Mouse (Mus musculus) stomach, embryonic 14.5 days (tissue): ENCODE measurements around the gene Hist1h3d. TPM values are rescaled to one million over a fixed set of nuclear protein-coding genes. Genes with fewer than 3 reads are reported as not detected.
A peak's percentile ranks its signal among the peaks of the same experiment; 100 is the strongest.

Experiments used
- ATAC-seq: fragments of 200-750 bp; cut with Nextera tagmentation; 2 replicates; pipeline ENCODE4 v1.8.0; 2017; ENCODE audit warnings: low read depth, moderate TSS enrichment; ENCODE audit not compliant: insufficient number of reproducible peaks, insufficient read depth, low FRiP score
- H3K27ac ChIP-seq: fragments of 300-500 bp; sonication (generic); 2 replicates; pipeline ENCODE4 v1.5.1; 2014; ENCODE audit warnings: mild to moderate bottlenecking, low read length, moderate library complexity, mixed read lengths
- H3K27me3 ChIP-seq: fragments of 300-500 bp; sonication (generic); 2 replicates; pipeline ENCODE4 v1.6.1; 2014; ENCODE audit warnings: low read length, control low read depth, mixed read lengths; ENCODE audit not compliant: control insufficient read depth, insufficient read depth
- H3K36me3 ChIP-seq: fragments of 300-500 bp; sonication (generic); 2 replicates; pipeline ENCODE4 v1.6.1; 2014; ENCODE audit warnings: mild to moderate bottlenecking, control low read depth, low read length, moderate library complexity, mixed read lengths; ENCODE audit not compliant: control insufficient read depth, insufficient read depth
- H3K4me1 ChIP-seq: fragments of 300-500 bp; sonication (generic); 2 replicates; pipeline ENCODE4 v1.6.1; 2014; ENCODE audit warnings: low read length, control low read depth, mixed read lengths; ENCODE audit not compliant: control insufficient read depth, insufficient read depth
- H3K4me2 ChIP-seq: fragments of 300-500 bp; sonication (generic); replicated peaks from 2 replicates; pipeline ENCODE4 v1.6.1; 2014; ENCODE audit warnings: low read depth, low read length, control low read depth
- H3K4me3 ChIP-seq: fragments of 300-500 bp; sonication (generic); 2 replicates; pipeline ENCODE4 v1.5.1; 2014; ENCODE audit warnings: low read depth, low read length, control low read depth
- H3K9ac ChIP-seq: fragments of 300-500 bp; sonication (generic); replicated peaks from 2 replicates; pipeline ENCODE4 v1.6.1; 2014; ENCODE audit warnings: low read depth, mild to moderate bottlenecking, control low read depth, low read length, moderate library complexity, mixed read lengths
- H3K9me3 ChIP-seq: fragments of 300-500 bp; sonication (generic); 2 replicates; pipeline ENCODE4 v1.6.1; 2016; ENCODE audit warnings: low read depth, low read length, control low read depth; ENCODE audit not compliant: control insufficient read depth
- WGBS: fragments of 180-500 bp; shearing (Covaris S2); extraction: QIAGEN DNeasy Blood & Tissue Kit; methylation state at CpG from one replicate; pipeline ENCODE4 v1.1.7; 2014; 5-methylcytosine and 5-hydroxymethylcytosine counted together
- polyA plus RNA-seq: library from polyadenylated mRNA; unstranded; fragments of >200 nt; fragmentation: Nextera tagmentation; extraction: Ambion mirVana; gene quantifications from 2 replicates; pipeline ENCODE4 v1.2.1, GENCODE M21; 2014

Gene Hist1h3d
- polyA plus RNA-seq, 1 experiment from 2014 or later: 16.2 TPM

- ATAC-seq: no peak
- no peaks in the 10 kb centered on the region for H3K36me3 ChIP-seq
- no peaks in the 10 kb centered on the region for H3K9me3 ChIP-seq
- no peaks in the 10 kb centered on the region for H3K27me3 ChIP-seq
- H3K4me2 ChIP-seq: peak overlapping the region; percentile 60
- H3K4me3 ChIP-seq: peak overlapping the region; percentile 42
- peak overlapping the region; percentile 69 for H3K9ac ChIP-seq
- 33% methylated on average over 6 of the region's 6 CpGs for WGBS
- peak overlapping the region; percentile 84 for H3K27ac ChIP-seq
- H3K4me1 ChIP-seq: peaks cover 12% of the 10 kb centered on the region; the same call in 1 of the 2 replicates
Observed at GRCm38 (mm10) chr13:23576906-23577639, 1.5 kb downstream of the Hist1h3d start.

- Histone ChIP-seq H3K4me1 (peaks cover 20% of the 10 kb centered on the region; the same call in 1 of the 2 replicates), H3K4me2 (no peak overlapping the region), H3K27me3 (no peaks in the 10 kb centered on the region), H3K36me3 (no peaks in the 10 kb centered on the region), H3K9me3 (no peaks in the 10 kb centered on the region), H3K4me3 (no peak overlapping the region), H3K27ac (no peak overlapping the region), H3K9ac (no peak overlapping the region)
- ATAC-seq: no peak
- 88% methylated on average over 1 of the region's 1 CpGs for WGBS
Observed at GRCm38 (mm10) chr13:23577835-23578234, 2.3 kb downstream of the Hist1h3d start.

- Histone ChIP-seq H3K4me1 (peaks cover 28% of the 10 kb centered on the region; the same call in 1 of the 2 replicates), H3K9me3 (no peaks in the 10 kb centered on the region), H3K36me3 (no peaks in the 10 kb centered on the region), H3K9ac (peak within 1 kb of the TSS; percentile 68), H3K4me3 (peak within 1 kb of the TSS; percentile 47), H3K4me2 (peak within 1 kb of the TSS; percentile 83), H3K27me3 (no peaks in the 10 kb centered on the region), H3K27ac (peak within 1 kb of the TSS; percentile 96)
- ATAC-seq: peak; percentile 88
- WGBS: under 1% methylated on average over 43 of the region's 43 CpGs
Observed at GRCm38 (mm10) chr13:23581408-23582218, 6.0 kb downstream of the Hist1h3d start, which contains the start of gene Hist1h4d. Hist1h4d (plus strand) TSS chr13:23581598.

GRCm38 (mm10) chr13:23582219-23583056 lies 6.9 kb downstream of the Hist1h3d start:
- H3K9ac ChIP-seq: peak overlapping the region; percentile 68
- no peaks in the 10 kb centered on the region for H3K27me3 ChIP-seq
- peaks cover 21% of the 10 kb centered on the region; the same call in 1 of the 2 replicates for H3K4me1 ChIP-seq
- no peak for ATAC-seq
- peak overlapping the region; percentile 47 for H3K4me3 ChIP-seq
- H3K9me3 ChIP-seq: no peaks in the 10 kb centered on the region
- H3K27ac ChIP-seq: peak overlapping the region; percentile 96
- 5% methylated on average over 6 of the region's 6 CpGs for WGBS
- peak overlapping the region; percentile 83 for H3K4me2 ChIP-seq
- H3K36me3 ChIP-seq: no peaks in the 10 kb centered on the region

- H3K9me3 ChIP-seq: no peaks in the 10 kb centered on the region
- 0 out of 2 replicates have a peak overlapping the region, but pooled peaks have one; percentile 11 for H3K9ac ChIP-seq
- peaks cover 21% of the 10 kb centered on the region; the same call in 1 of the 2 replicates for H3K4me1 ChIP-seq
- peak overlapping the region; percentile 96; the same call in 1 of the 2 replicates for H3K27ac ChIP-seq
- H3K27me3 ChIP-seq: no peaks in the 10 kb centered on the region
- no peaks in the 10 kb centered on the region for H3K36me3 ChIP-seq
- H3K4me2 ChIP-seq: no peak overlapping the region
- no peak for ATAC-seq
- no peak overlapping the region for H3K4me3 ChIP-seq
Observed at GRCm38 (mm10) chr13:23583387-23584068, 8.0 kb downstream of the Hist1h3d start.

GRCm38 (mm10) chr13:23584331-23584730 lies 8.8 kb downstream of the Hist1h3d start:
- Histone ChIP-seq H3K27me3 (no peaks in the 10 kb centered on the region), H3K9me3 (no peaks in the 10 kb centered on the region), H3K4me3 (peak overlapping the region; percentile 38), H3K36me3 (no peaks in the 10 kb centered on the region), H3K4me1 (peaks cover 21% of the 10 kb centered on the region; the same call in 1 of the 2 replicates), H3K27ac (peak overlapping the region; percentile 96), H3K9ac (peak overlapping the region; percentile 60), H3K4me2 (peak overlapping the region; percentile 69)
- no peak for ATAC-seq

GRCm38 (mm10) chr13:23585029-23585441 lies 9.5 kb downstream of the Hist1h3d start:
- WGBS: under 1% methylated on average over 21 of the region's 21 CpGs
- peak overlapping the region; percentile 69 for H3K4me2 ChIP-seq
- no peaks in the 10 kb centered on the region for H3K9me3 ChIP-seq
- H3K27ac ChIP-seq: peak overlapping the region; percentile 96
- ATAC-seq: 0 out of 2 replicates have a peak, but pooled peaks have one; percentile 15
- peaks cover 21% of the 10 kb centered on the region; the same call in 1 of the 2 replicates for H3K4me1 ChIP-seq
- H3K27me3 ChIP-seq: no peaks in the 10 kb centered on the region
- H3K9ac ChIP-seq: peak overlapping the region; percentile 60
- no peaks in the 10 kb centered on the region for H3K36me3 ChIP-seq
- H3K4me3 ChIP-seq: peak overlapping the region; percentile 38
